Mouse (Mus musculus) midbrain, embryonic 10.5 days (tissue): Measurements from ENCODE around the gene Zfp981. TPM values are rescaled to one million over a fixed set of nuclear protein-coding genes. Genes with fewer than 3 reads are reported as not detected.
"Not testable (repeated sequence)": the region's sequence is repeated elsewhere in the genome, so short reads cannot be mapped to it uniquely, and the experiment has no call there.

Experiments
- DNase-seq: peaks from one replicate; pipeline ENCODE4 v3.0.0-alpha.2; 2017; ENCODE audit warnings: low spot score
- H3K27ac ChIP-seq: fragments of 300-500 bp; sonication (generic); replicated peaks from 2 replicates; pipeline ENCODE4 v1.5.1; 2016; ENCODE audit warnings: mild to moderate bottlenecking
- H3K27me3 ChIP-seq: fragments of 300-500 bp; sonication (generic); 2 replicates; pipeline ENCODE4 v1.6.1; 2016; ENCODE audit warnings: low read depth, mild to moderate bottlenecking; ENCODE audit not compliant: poor library complexity, severe bottlenecking
- H3K36me3 ChIP-seq: fragments of 300-500 bp; sonication (generic); 2 replicates; pipeline ENCODE4 v1.6.1; 2016; ENCODE audit warnings: mild to moderate bottlenecking, moderate library complexity
- H3K4me1 ChIP-seq: fragments of 300-500 bp; sonication (generic); 2 replicates; pipeline ENCODE4 v1.6.1; 2016
- H3K4me3 ChIP-seq: fragments of 300-500 bp; sonication (generic); 2 replicates; pipeline ENCODE4 v1.5.1; 2016; ENCODE audit warnings: mild to moderate bottlenecking, moderate library complexity
- H3K9me3 ChIP-seq: fragments of 300-500 bp; sonication (generic); replicated peaks from 2 replicates; pipeline ENCODE4 v1.6.1; 2016; ENCODE audit warnings: mild to moderate bottlenecking
- WGBS: fragments of 180-500 bp; shearing (Covaris S2); methylation state at CpG from one replicate; pipeline ENCODE4 v1.1.7; 2016; 5-methylcytosine and 5-hydroxymethylcytosine counted together
- polyA plus RNA-seq: library from polyadenylated mRNA; unstranded; fragments of >200 nt; fragmentation: Nextera tagmentation; extraction: Ambion mirVana; gene quantifications from 2 replicates; pipeline ENCODE4 v1.2.1, GENCODE M21; 2016

Gene Zfp981
- polyA plus RNA-seq, 1 experiment from 2014 or later: 0.11 TPM

GRCm38 (mm10) chr4:146492851-146493250 lies 9.0 kb upstream of the Zfp981 start:
- no peaks in the 10 kb centered on the region for H3K27me3 ChIP-seq
- peaks cover 88% of the 10 kb centered on the region for H3K9me3 ChIP-seq
- H3K27ac ChIP-seq: no peak overlapping the region
- no peak overlapping the region for H3K4me3 ChIP-seq
- H3K4me1 ChIP-seq: no peaks in the 10 kb centered on the region
- 55% methylated on average over 1 of the region's 1 CpGs for WGBS
- no peak for DNase-seq
- no peaks in the 10 kb centered on the region for H3K36me3 ChIP-seq

- H3K4me3 ChIP-seq, H3K27me3 ChIP-seq, DNase-seq, H3K27ac ChIP-seq, H3K4me1 ChIP-seq, H3K36me3 ChIP-seq: not testable (repeated sequence)
- H3K9me3 ChIP-seq: peaks cover 88% of the 10 kb centered on the region
- WGBS: 88% methylated on average over 6 of the region's 6 CpGs
These were observed 8.4 kb upstream of the Zfp981 start for GRCm38 (mm10) chr4:146493319-146493907.

GRCm38 (mm10) chr4:146494980-146495379 lies 6.8 kb upstream of the Zfp981 start:
- Histone ChIP-seq H3K4me3 (no peak overlapping the region), H3K36me3 (no peaks in the 10 kb centered on the region), H3K27ac (no peak overlapping the region), H3K9me3 (peaks cover 86% of the 10 kb centered on the region), H3K27me3 (no peaks in the 10 kb centered on the region), H3K4me1 (no peaks in the 10 kb centered on the region)
- DNase-seq: no peak
- WGBS: 70% methylated on average over 4 of the region's 4 CpGs

- not testable (repeated sequence) for H3K4me1 ChIP-seq, H3K27ac ChIP-seq, H3K4me3 ChIP-seq, H3K27me3 ChIP-seq, H3K36me3 ChIP-seq, DNase-seq
- H3K9me3 ChIP-seq: peaks cover 88% of the 10 kb centered on the region
- 83% methylated on average over 9 of the region's 9 CpGs for WGBS
These were observed 4.0 kb upstream of the Zfp981 start for GRCm38 (mm10) chr4:146497695-146498275.

GRCm38 (mm10) chr4:146509029-146509428 lies 7.2 kb downstream of the Zfp981 start:
- not testable (repeated sequence) for H3K4me3 ChIP-seq, H3K36me3 ChIP-seq, H3K27ac ChIP-seq, H3K27me3 ChIP-seq, H3K4me1 ChIP-seq, DNase-seq
- peaks cover 29% of the 10 kb centered on the region for H3K9me3 ChIP-seq
- 97% methylated on average over 22 of the region's 24 CpGs for WGBS

GRCm38 (mm10) chr4:146511871-146512270 lies 10.0 kb downstream of the Zfp981 start:
- not testable (repeated sequence) for H3K27ac ChIP-seq, DNase-seq, H3K4me3 ChIP-seq, H3K36me3 ChIP-seq, H3K27me3 ChIP-seq, H3K4me1 ChIP-seq
- peaks cover 52% of the 10 kb centered on the region for H3K9me3 ChIP-seq

- no peaks in the 10 kb centered on the region for H3K27me3 ChIP-seq
- 66% methylated on average over 1 of the region's 1 CpGs for WGBS
These were observed 14.6 kb downstream of the Zfp981 start for GRCm38 (mm10) chr4:146516474-146516873.

GRCm38 (mm10) chr4:146517150-146517549 lies 15.3 kb downstream of the Zfp981 start:
- not testable (repeated sequence) for DNase-seq, H3K4me1 ChIP-seq, H3K27me3 ChIP-seq, H3K4me3 ChIP-seq, H3K27ac ChIP-seq, H3K36me3 ChIP-seq
- peaks cover 94% of the 10 kb centered on the region for H3K9me3 ChIP-seq
- 76% methylated on average over 2 of the region's 2 CpGs for WGBS

More at GRCm38 (mm10) chr4:146516474-146516873, 14.6 kb downstream of the Zfp981 start:
- H3K4me1 ChIP-seq: no peaks in the 10 kb centered on the region
- no peak for DNase-seq
- H3K9me3 ChIP-seq: peaks cover 93% of the 10 kb centered on the region
- no peak overlapping the region for H3K27ac ChIP-seq
- H3K36me3 ChIP-seq: no peaks in the 10 kb centered on the region
- H3K4me3 ChIP-seq: no peak overlapping the region

GRCm38 (mm10) chr4:146520723-146521122 lies 18.9 kb downstream of the Zfp981 start:
- peaks cover 100% of the 10 kb centered on the region for H3K9me3 ChIP-seq
- 89% methylated on average over 2 of the region's 2 CpGs for WGBS
- H3K4me3 ChIP-seq: no peak overlapping the region

GRCm38 (mm10) chr4:146534574-146534973 lies 32.7 kb downstream of the Zfp981 start:
- no peaks in the 10 kb centered on the region for H3K36me3 ChIP-seq
- no peak overlapping the region for H3K27ac ChIP-seq
- WGBS: 86% methylated on average over 4 of the region's 4 CpGs
- no peaks in the 10 kb centered on the region for H3K4me1 ChIP-seq
- DNase-seq: no peak
- no peak overlapping the region for H3K4me3 ChIP-seq
- no peaks in the 10 kb centered on the region for H3K27me3 ChIP-seq
- H3K9me3 ChIP-seq: peaks cover 93% of the 10 kb centered on the region

More at GRCm38 (mm10) chr4:146520723-146521122, 18.9 kb downstream of the Zfp981 start:
- no peak overlapping the region for H3K27ac ChIP-seq
- H3K27me3 ChIP-seq: no peaks in the 10 kb centered on the region
- no peak for DNase-seq
- no peaks in the 10 kb centered on the region for H3K4me1 ChIP-seq
- H3K36me3 ChIP-seq: no peaks in the 10 kb centered on the region

GRCm38 (mm10) chr4:146535883-146536282 lies 34.1 kb downstream of the Zfp981 start:
- peaks cover 90% of the 10 kb centered on the region for H3K9me3 ChIP-seq
- no peaks in the 10 kb centered on the region for H3K36me3 ChIP-seq
- no peaks in the 10 kb centered on the region for H3K4me1 ChIP-seq
- H3K27ac ChIP-seq: no peak overlapping the region
- DNase-seq: no peak
- no peaks in the 10 kb centered on the region for H3K27me3 ChIP-seq
- H3K4me3 ChIP-seq: no peak overlapping the region

- not testable (repeated sequence) for H3K4me1 ChIP-seq, H3K27me3 ChIP-seq, DNase-seq, H3K36me3 ChIP-seq, H3K27ac ChIP-seq, H3K9me3 ChIP-seq
- no CpG with 5 or more reads among the region's 111 CpGs for WGBS
- peak overlapping the region; percentile 32; the same call in 1 of the 2 replicates for H3K4me3 ChIP-seq
These were observed 78.4 kb downstream of the Zfp981 start for GRCm38 (mm10) chr4:146579905-146580873.
